Mouse (Mus musculus): ENCODE data around the gene Hexdc. TPM values are rescaled to one million over a fixed set of nuclear protein-coding genes. Genes with fewer than 3 reads are reported as not detected.

Gene Hexdc
- polyA plus RNA-seq (2017; shearing (Covaris generic)), result 1 to 10 TPM in 2 of 3 experiments, under 1 TPM in 1; 0.86 to 2.7 (median 1.5) TPM

GRCm38 (mm10) chr11:121204161-121205006, at the start of gene Hexdc, which contains the start of gene Ogfod3:
Gene Hexdc (plus strand): TSS chr11:121204433.
Gene Ogfod3 (minus strand): TSS chr11:121204711.
- ATAC-seq, result peak; percentile 91

GRCm38 (mm10) chr11:121156411-121156891, 47.8 kb upstream of the Hexdc start:
- no peak for ATAC-seq

- no peak for ATAC-seq
These were observed 44.3 kb upstream of the Hexdc start, which contains the start of gene Uts2r for GRCm38 (mm10) chr11:121159971-121160370. Gene Uts2r (plus strand): TSS chr11:121160271.

- no peak for ATAC-seq
These were observed 43.4 kb upstream of the Hexdc start for GRCm38 (mm10) chr11:121160636-121161346.

- no peak for ATAC-seq
These were observed 40.5 kb upstream of the Hexdc start for GRCm38 (mm10) chr11:121163751-121164150.

- no peak for ATAC-seq
These were observed 31.0 kb upstream of the Hexdc start for GRCm38 (mm10) chr11:121173203-121173602.

- ATAC-seq, result no peak
These were observed 30.0 kb upstream of the Hexdc start for GRCm38 (mm10) chr11:121174234-121174633.

- ATAC-seq, result no peak
These were observed 27.7 kb upstream of the Hexdc start for GRCm38 (mm10) chr11:121176285-121177270.

- no peak for ATAC-seq
These were observed 14.6 kb upstream of the Hexdc start for GRCm38 (mm10) chr11:121189681-121190080.

- ATAC-seq, result no peak
These were observed 11.5 kb upstream of the Hexdc start for GRCm38 (mm10) chr11:121192742-121193141.

- no peak for ATAC-seq
These were observed 10.8 kb upstream of the Hexdc start for GRCm38 (mm10) chr11:121193415-121193814.

- no peak for ATAC-seq
These were observed 5.6 kb upstream of the Hexdc start for GRCm38 (mm10) chr11:121198622-121199021.

GRCm38 (mm10) chr11:121199851-121200250, 4.4 kb upstream of the Hexdc start:
- ATAC-seq, result no peak

- ATAC-seq, result no peak
These were observed 3.5 kb upstream of the Hexdc start for GRCm38 (mm10) chr11:121200781-121201180.

- no peak for ATAC-seq
These were observed 2.6 kb upstream of the Hexdc start for GRCm38 (mm10) chr11:121201436-121202198.

- no peak for ATAC-seq
These were observed 423 bp upstream of the Hexdc start for GRCm38 (mm10) chr11:121203859-121204160.

- no peak for ATAC-seq
These were observed 12.6 kb downstream of the Hexdc start for GRCm38 (mm10) chr11:121216831-121217230.

- ATAC-seq, result no peak
These were observed 15.5 kb downstream of the Hexdc start for GRCm38 (mm10) chr11:121219776-121220175.

GRCm38 (mm10) chr11:121220771-121221170, 16.5 kb downstream of the Hexdc start:
- ATAC-seq, result no peak

- ATAC-seq, result no peak
These were observed 17.2 kb downstream of the Hexdc start for GRCm38 (mm10) chr11:121221321-121222010.

Data from inflammation-experienced regulatory T-cells, adult 6 months (primary cell).